Mouse (Mus musculus) ZHBTc4 (cell line): ENCODE results near the gene Nav2.

Source experiments
- DNase-seq: peaks from one replicate; pipeline ENCODE4 v3.0.0-alpha.2; 2011; ENCODE audit warnings: low read depth, low spot score

The Nav2 gene

GRCm38 (mm10) chr7:49513763-49514437 is 605.4 kb downstream of the Nav2 start:
- no peak for DNase-seq

GRCm38 (mm10) chr7:49515012-49515411 is 606.5 kb downstream of the Nav2 start:
- DNase-seq, result no peak

- no peak for DNase-seq
Observed at GRCm38 (mm10) chr7:49520504-49520903, 612.0 kb downstream of the Nav2 start.

GRCm38 (mm10) chr7:49521349-49521748 is 612.8 kb downstream of the Nav2 start:
- no peak for DNase-seq

GRCm38 (mm10) chr7:49521976-49522375 is 613.5 kb downstream of the Nav2 start:
- no peak for DNase-seq

- DNase-seq, result peak; percentile 49
Observed at GRCm38 (mm10) chr7:49522411-49523114, 614.0 kb downstream of the Nav2 start.

GRCm38 (mm10) chr7:49523115-49523445 is 614.6 kb downstream of the Nav2 start:
- no peak for DNase-seq

- DNase-seq, result no peak
Observed at GRCm38 (mm10) chr7:49523729-49524128, 615.2 kb downstream of the Nav2 start.

- no peak for DNase-seq
Observed at GRCm38 (mm10) chr7:49525348-49526100, 617.0 kb downstream of the Nav2 start.

- no peak for DNase-seq
Observed at GRCm38 (mm10) chr7:49526101-49526499, 617.6 kb downstream of the Nav2 start.

GRCm38 (mm10) chr7:49527495-49527894 is 619.0 kb downstream of the Nav2 start:
- no peak for DNase-seq

GRCm38 (mm10) chr7:49527925-49528324 is 619.4 kb downstream of the Nav2 start:
- DNase-seq, result no peak

- DNase-seq, result no peak
Observed at GRCm38 (mm10) chr7:49529498-49529897, 621.0 kb downstream of the Nav2 start.

GRCm38 (mm10) chr7:49533571-49533970 is 625.1 kb downstream of the Nav2 start:
- DNase-seq, result no peak

GRCm38 (mm10) chr7:49534208-49534607 is 625.7 kb downstream of the Nav2 start:
- DNase-seq, result no peak

- no peak for DNase-seq
Observed at GRCm38 (mm10) chr7:49538360-49538759, 629.8 kb downstream of the Nav2 start.

GRCm38 (mm10) chr7:49540181-49540580 is 631.7 kb downstream of the Nav2 start:
- no peak for DNase-seq

- no peak for DNase-seq
Observed at GRCm38 (mm10) chr7:49542135-49542534, 633.6 kb downstream of the Nav2 start.

- no peak for DNase-seq
Observed at GRCm38 (mm10) chr7:49544775-49545705, 636.5 kb downstream of the Nav2 start.

- no peak for DNase-seq
Observed at GRCm38 (mm10) chr7:49545706-49546097, 637.2 kb downstream of the Nav2 start.

- no peak for DNase-seq
Observed at GRCm38 (mm10) chr7:49548397-49548796, 639.9 kb downstream of the Nav2 start.
